Mouse (Mus musculus) liver, adult 2 months (tissue): ENCODE data around the gene Abhd17b.

ENCODE experiments used
- CTCF ChIP-seq: fragments of 200-500 bp; IDR thresholded peaks from 2 replicates; pipeline ENCODE4 v1.5.1; 2011; ENCODE audit warnings: low read depth, low read length, control low read depth
- POLR2A ChIP-seq: fragments of 200-500 bp; IDR thresholded peaks from 2 replicates; pipeline ENCODE4 v1.6.1; 2011; ENCODE audit warnings: low read length, control low read depth; ENCODE audit not compliant: insufficient read depth; ENCODE audit errors: extremely low read depth

DNA sequence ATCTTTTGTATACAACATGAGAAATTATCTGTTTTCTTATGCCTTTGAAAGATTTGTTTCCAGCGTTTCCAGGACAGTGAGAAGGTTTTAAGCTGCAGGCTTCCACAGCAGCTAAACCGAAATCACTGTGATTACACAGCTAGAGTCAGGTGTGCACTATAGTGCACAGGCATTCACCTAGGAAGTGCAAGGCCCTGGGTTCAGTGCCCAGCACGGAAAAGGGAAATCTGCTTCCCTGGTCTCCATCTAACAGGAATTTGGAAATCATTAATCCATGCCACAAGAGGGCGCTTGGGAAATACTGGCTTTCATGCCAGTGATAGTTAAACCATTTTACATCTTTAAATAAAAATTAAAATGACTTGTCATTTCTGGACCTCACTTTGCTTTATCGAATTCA, 81.1 kb downstream of the Abhd17b start:
- peak; percentile 20; the same call in 1 of the 2 replicates for TF ChIP-seq CTCF
- TF ChIP-seq POLR2A: no peak
